Mouse (Mus musculus): ENCODE measurements at regions not wholly inside any gene's neighbourhood (a gene's known extent, or its start where the extent isn't known, plus 50 kb on each side); places are given as distances from the start of the nearest gene placed in this dataset.

GRCm38 (mm10) chr1:57201274-57201673 lies 176.1 kb upstream of the 1700066M21Rik start:
- Histone ChIP-seq H3K9me3 (replicated peaks) (no peaks in the 10 kb centered on the region), H3K27me3 (no peaks in the 10 kb centered on the region)
- WGBS (ENCODE audit: insufficient replicate concordance): 69% methylated on average over 6 of the region's 6 CpGs

GRCm38 (mm10) chr1:57204331-57204730 lies 173.1 kb upstream of the 1700066M21Rik start:
- H3K4me3 ChIP-seq (replicated peaks): no peak overlapping the region

More at GRCm38 (mm10) chr1:57201274-57201673, 176.1 kb upstream of the 1700066M21Rik start:
- Histone ChIP-seq H3K36me3 (no peaks in the 10 kb centered on the region), H3K4me3 (replicated peaks) (no peak overlapping the region), H3K27ac (no peak overlapping the region), H3K4me1 (replicated peaks) (no peaks in the 10 kb centered on the region), H3K9ac (no peak overlapping the region), H3K4me2 (no peak overlapping the region)
- DNase-seq (no peak), ATAC-seq (ENCODE audit: low read depth) (no peak)

GRCm38 (mm10) chr1:57205198-57205987 lies 172.0 kb upstream of the 1700066M21Rik start:
- H3K4me2 ChIP-seq: no peak overlapping the region
- H3K36me3 ChIP-seq: no peaks in the 10 kb centered on the region
- WGBS (ENCODE audit: insufficient replicate concordance): 12% methylated on average over 9 of the region's 9 CpGs

More at GRCm38 (mm10) chr1:57204331-57204730, 173.1 kb upstream of the 1700066M21Rik start:
- no peaks in the 10 kb centered on the region for H3K4me1 ChIP-seq (replicated peaks)
- 47% methylated on average over 3 of the region's 3 CpGs for WGBS (ENCODE audit: insufficient replicate concordance)
- no peaks in the 10 kb centered on the region for H3K36me3 ChIP-seq
- H3K27me3 ChIP-seq: no peaks in the 10 kb centered on the region
- H3K27ac ChIP-seq: no peak overlapping the region
- ATAC-seq (ENCODE audit: low read depth) (no peak), DNase-seq (no peak)
- no peak overlapping the region for H3K4me2 ChIP-seq
- H3K9me3 ChIP-seq (replicated peaks): no peaks in the 10 kb centered on the region
- no peak overlapping the region for H3K9ac ChIP-seq

GRCm38 (mm10) chr1:57206496-57206895 lies 170.9 kb upstream of the 1700066M21Rik start:
- Histone ChIP-seq H3K4me2 (no peak overlapping the region), H3K36me3 (no peaks in the 10 kb centered on the region), H3K27me3 (no peaks in the 10 kb centered on the region), H3K4me1 (replicated peaks) (no peaks in the 10 kb centered on the region), H3K9me3 (replicated peaks) (no peaks in the 10 kb centered on the region), H3K4me3 (replicated peaks) (no peak overlapping the region), H3K9ac (no peak overlapping the region), H3K27ac (no peak overlapping the region)
- no peak for ATAC-seq (ENCODE audit: low read depth)
- WGBS (ENCODE audit: insufficient replicate concordance): 47% methylated on average over 3 of the region's 3 CpGs
- no peak for DNase-seq

More at GRCm38 (mm10) chr1:57205198-57205987, 172.0 kb upstream of the 1700066M21Rik start:
- Histone ChIP-seq H3K9ac (no peak overlapping the region), H3K4me1 (replicated peaks) (no peaks in the 10 kb centered on the region), H3K27ac (no peak overlapping the region), H3K9me3 (replicated peaks) (no peaks in the 10 kb centered on the region), H3K27me3 (no peaks in the 10 kb centered on the region), H3K4me3 (replicated peaks) (no peak overlapping the region)
- no peak for ATAC-seq (ENCODE audit: low read depth)
- peak; percentile 2 for DNase-seq

GRCm38 (mm10) chr1:57206944-57207343 lies 170.5 kb upstream of the 1700066M21Rik start:
- no peak overlapping the region for H3K4me2 ChIP-seq
- no peaks in the 10 kb centered on the region for H3K36me3 ChIP-seq
- no peak overlapping the region for H3K4me3 ChIP-seq (replicated peaks)
- H3K4me1 ChIP-seq (replicated peaks): no peaks in the 10 kb centered on the region
- DNase-seq: no peak
- no peak for ATAC-seq (ENCODE audit: low read depth)
- no peaks in the 10 kb centered on the region for H3K9me3 ChIP-seq (replicated peaks)
- H3K27me3 ChIP-seq: no peaks in the 10 kb centered on the region
- no peak overlapping the region for H3K9ac ChIP-seq
- H3K27ac ChIP-seq: no peak overlapping the region
- 7% methylated on average over 1 of the region's 1 CpGs for WGBS (ENCODE audit: insufficient replicate concordance)

- Histone ChIP-seq H3K4me3 (replicated peaks) (no peak overlapping the region), H3K36me3 (no peaks in the 10 kb centered on the region), H3K27ac (no peak overlapping the region), H3K4me1 (replicated peaks) (no peaks in the 10 kb centered on the region), H3K4me2 (no peak overlapping the region), H3K9me3 (replicated peaks) (no peaks in the 10 kb centered on the region), H3K27me3 (no peaks in the 10 kb centered on the region), H3K9ac (no peak overlapping the region)
- no peak for ATAC-seq (ENCODE audit: low read depth)
- DNase-seq: no peak
- WGBS (ENCODE audit: insufficient replicate concordance): 68% methylated on average over 9 of the region's 9 CpGs
Observed at GRCm38 (mm10) chr1:57208415-57208814, 169.0 kb upstream of the 1700066M21Rik start.

GRCm38 (mm10) chr1:57209281-57209680 lies 168.1 kb upstream of the 1700066M21Rik start:
- Histone ChIP-seq H3K4me3 (replicated peaks) (no peak overlapping the region), H3K27me3 (no peaks in the 10 kb centered on the region), H3K36me3 (no peaks in the 10 kb centered on the region), H3K9me3 (replicated peaks) (no peaks in the 10 kb centered on the region), H3K9ac (no peak overlapping the region), H3K4me2 (no peak overlapping the region), H3K4me1 (replicated peaks) (no peaks in the 10 kb centered on the region), H3K27ac (no peak overlapping the region)
- 38% methylated on average over 2 of the region's 2 CpGs for WGBS (ENCODE audit: insufficient replicate concordance)
- ATAC-seq (ENCODE audit: low read depth) (no peak), DNase-seq (no peak)

GRCm38 (mm10) chr1:57211046-57211445 lies 166.4 kb upstream of the 1700066M21Rik start:
- H3K9ac ChIP-seq: no peak overlapping the region
- H3K27ac ChIP-seq: no peak overlapping the region
- no peak overlapping the region for H3K4me2 ChIP-seq
- DNase-seq (no peak), ATAC-seq (ENCODE audit: low read depth) (no peak)
- H3K36me3 ChIP-seq: no peaks in the 10 kb centered on the region
- no peaks in the 10 kb centered on the region for H3K4me1 ChIP-seq (replicated peaks)
- H3K4me3 ChIP-seq (replicated peaks): no peak overlapping the region
- H3K27me3 ChIP-seq: no peaks in the 10 kb centered on the region
- WGBS (ENCODE audit: insufficient replicate concordance): 42% methylated on average over 2 of the region's 2 CpGs
- no peaks in the 10 kb centered on the region for H3K9me3 ChIP-seq (replicated peaks)

- Histone ChIP-seq H3K4me1 (replicated peaks) (no peaks in the 10 kb centered on the region), H3K4me2 (no peak overlapping the region), H3K27ac (no peak overlapping the region), H3K36me3 (no peaks in the 10 kb centered on the region), H3K9me3 (replicated peaks) (no peaks in the 10 kb centered on the region), H3K9ac (no peak overlapping the region), H3K27me3 (no peaks in the 10 kb centered on the region), H3K4me3 (replicated peaks) (no peak overlapping the region)
- 63% methylated on average over 16 of the region's 16 CpGs for WGBS (ENCODE audit: insufficient replicate concordance)
- no peak for ATAC-seq (ENCODE audit: low read depth)
- no peak for DNase-seq
Observed at GRCm38 (mm10) chr1:57213428-57213874, 164.0 kb upstream of the 1700066M21Rik start.

GRCm38 (mm10) chr1:57214266-57214665 lies 163.2 kb upstream of the 1700066M21Rik start:
- no peak for DNase-seq
- H3K4me3 ChIP-seq (replicated peaks): no peak overlapping the region

GRCm38 (mm10) chr1:57217656-57218055 lies 159.8 kb upstream of the 1700066M21Rik start:
- Histone ChIP-seq H3K9me3 (replicated peaks) (no peaks in the 10 kb centered on the region), H3K4me3 (replicated peaks) (no peak overlapping the region), H3K4me1 (replicated peaks) (no peaks in the 10 kb centered on the region), H3K4me2 (no peak overlapping the region), H3K9ac (no peak overlapping the region), H3K36me3 (no peaks in the 10 kb centered on the region), H3K27ac (no peak overlapping the region), H3K27me3 (no peaks in the 10 kb centered on the region)
- DNase-seq (no peak), ATAC-seq (ENCODE audit: low read depth) (no peak)
- 80% methylated on average over 8 of the region's 8 CpGs for WGBS (ENCODE audit: insufficient replicate concordance)

More at GRCm38 (mm10) chr1:57214266-57214665, 163.2 kb upstream of the 1700066M21Rik start:
- no peak overlapping the region for H3K9ac ChIP-seq
- no peaks in the 10 kb centered on the region for H3K4me1 ChIP-seq (replicated peaks)
- WGBS (ENCODE audit: insufficient replicate concordance): 39% methylated on average over 2 of the region's 2 CpGs
- no peak for ATAC-seq (ENCODE audit: low read depth)
- H3K4me2 ChIP-seq: no peak overlapping the region
- H3K27me3 ChIP-seq: no peaks in the 10 kb centered on the region
- no peaks in the 10 kb centered on the region for H3K36me3 ChIP-seq
- H3K27ac ChIP-seq: no peak overlapping the region
- H3K9me3 ChIP-seq (replicated peaks): no peaks in the 10 kb centered on the region

GRCm38 (mm10) chr1:57218127-57218526 lies 159.3 kb upstream of the 1700066M21Rik start:
- Histone ChIP-seq H3K27me3 (no peaks in the 10 kb centered on the region), H3K4me3 (replicated peaks) (no peak overlapping the region), H3K9ac (no peak overlapping the region), H3K36me3 (no peaks in the 10 kb centered on the region), H3K27ac (no peak overlapping the region), H3K4me1 (replicated peaks) (no peaks in the 10 kb centered on the region), H3K9me3 (replicated peaks) (no peaks in the 10 kb centered on the region), H3K4me2 (no peak overlapping the region)
- DNase-seq: no peak
- 57% methylated on average over 2 of the region's 2 CpGs for WGBS (ENCODE audit: insufficient replicate concordance)
- ATAC-seq (ENCODE audit: low read depth): no peak
